Mouse (Mus musculus): ENCODE measurements around the gene Cecr2. TPM values are rescaled to one million over a fixed set of nuclear protein-coding genes. Genes with fewer than 3 reads are reported as not detected.

The Cecr2 gene
- polyA plus RNA-seq, 1 experiment from 2014 or later = 0.13 TPM

DNA sequence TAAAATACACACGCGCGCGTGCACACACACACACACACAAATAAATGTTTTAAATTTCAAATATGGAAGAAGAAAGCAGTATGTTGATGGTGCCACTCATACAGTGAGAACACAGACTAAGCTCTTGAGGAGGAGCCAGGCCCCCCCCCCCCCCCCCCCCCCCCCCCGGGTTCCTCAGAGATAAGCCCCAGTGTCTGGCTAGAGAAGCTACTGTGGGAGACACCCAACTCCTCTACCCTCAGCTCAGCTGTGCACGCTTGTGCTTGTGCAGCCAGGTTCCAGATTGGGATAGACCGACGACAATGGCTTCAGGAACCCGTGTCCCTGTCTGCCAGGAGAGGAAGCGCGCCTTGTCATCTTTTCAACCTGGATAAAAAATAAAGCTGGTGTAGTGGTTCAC is 124.0 kb downstream of the Cecr2 start:
- no peak overlapping the region for H3K4me3 ChIP-seq (ENCODE audit: low read depth, low read length)
- no peaks in the 10 kb centered on the region for H3K4me1 ChIP-seq (replicated peaks; ENCODE audit: control insufficient read depth, insufficient read depth, low read length)
- no peaks in the 10 kb centered on the region for H3K27me3 ChIP-seq (replicated peaks; ENCODE audit: control insufficient read depth, insufficient read depth, low read length)
- H3K9me3 ChIP-seq (ENCODE audit: control insufficient read depth) = no peaks in the 10 kb centered on the region
- no peak overlapping the region for H3K9ac ChIP-seq (ENCODE audit: low read depth, low read length)
- peaks cover 37% of the 10 kb centered on the region for H3K36me3 ChIP-seq (ENCODE audit: control insufficient read depth, insufficient read depth)
- H3K27ac ChIP-seq (ENCODE audit: low read depth, low read length) = no peak overlapping the region
- no peak overlapping the region for H3K4me2 ChIP-seq (replicated peaks; ENCODE audit: low read depth)
- TF ChIP-seq CTCF (IDR thresholded peaks at IDR 0.05; ENCODE audit: low read depth) = no peak
- whole genome bisulfite sequencing = 94% methylated on average over 10 of the region's 11 CpGs
- ATAC-seq = no peak

DNA sequence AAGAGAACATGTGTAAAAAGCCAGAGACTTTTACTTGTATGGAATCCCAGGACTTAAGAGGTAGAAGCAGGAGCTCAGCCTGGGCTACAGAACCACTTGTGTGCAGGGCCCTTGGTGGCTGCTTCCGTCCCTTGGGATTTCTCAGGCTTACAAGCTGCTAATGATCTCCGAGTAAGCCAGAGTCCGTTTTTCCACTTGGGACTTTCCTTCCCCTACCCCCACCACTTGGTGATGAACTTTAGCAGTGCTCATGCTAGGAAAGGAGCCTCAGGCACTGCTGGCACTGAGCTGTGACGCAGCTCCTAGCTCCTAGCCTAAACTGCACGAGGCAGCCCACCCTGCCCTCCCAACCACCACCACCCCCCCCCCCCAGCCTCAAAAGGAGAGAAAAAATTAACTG is 124.5 kb downstream of the Cecr2 start:
- ATAC-seq = no peak
- Histone ChIP-seq H3K9me3 (ENCODE audit: control insufficient read depth) (no peaks in the 10 kb centered on the region), H3K4me3 (ENCODE audit: low read depth, low read length) (no peak overlapping the region), H3K27me3 (replicated peaks; ENCODE audit: control insufficient read depth, insufficient read depth, low read length) (no peaks in the 10 kb centered on the region), H3K4me1 (replicated peaks; ENCODE audit: control insufficient read depth, insufficient read depth, low read length) (no peaks in the 10 kb centered on the region), H3K4me2 (replicated peaks; ENCODE audit: low read depth) (no peak overlapping the region), H3K36me3 (ENCODE audit: control insufficient read depth, insufficient read depth) (peaks cover 42% of the 10 kb centered on the region), H3K27ac (ENCODE audit: low read depth, low read length) (no peak overlapping the region), H3K9ac (ENCODE audit: low read depth, low read length) (no peak overlapping the region)
- TF ChIP-seq CTCF (IDR thresholded peaks at IDR 0.05; ENCODE audit: low read depth) = no peak
- WGBS = 77% methylated on average over 5 of the region's 5 CpGs

- Histone ChIP-seq H3K36me3 (ENCODE audit: control insufficient read depth, insufficient read depth) (peaks cover 65% of the 10 kb centered on the region), H3K9me3 (ENCODE audit: control insufficient read depth) (no peaks in the 10 kb centered on the region), H3K4me3 (ENCODE audit: low read depth, low read length) (no peak overlapping the region), H3K4me2 (replicated peaks; ENCODE audit: low read depth) (no peak overlapping the region), H3K27me3 (replicated peaks; ENCODE audit: control insufficient read depth, insufficient read depth, low read length) (no peaks in the 10 kb centered on the region), H3K27ac (ENCODE audit: low read depth, low read length) (no peak overlapping the region), H3K9ac (ENCODE audit: low read depth, low read length) (no peak overlapping the region), H3K4me1 (replicated peaks; ENCODE audit: control insufficient read depth, insufficient read depth, low read length) (no peaks in the 10 kb centered on the region)
- WGBS = 88% methylated on average over 8 of the region's 8 CpGs
- peak; percentile 41 for TF ChIP-seq CTCF (IDR thresholded peaks at IDR 0.05; ENCODE audit: low read depth)
- no peak for ATAC-seq
Observed at GRCm38 (mm10) chr6:120792947-120793346, 126.8 kb downstream of the Cecr2 start.

- Histone ChIP-seq H3K27ac (ENCODE audit: low read depth, low read length) (no peak overlapping the region), H3K9me3 (ENCODE audit: control insufficient read depth) (no peaks in the 10 kb centered on the region), H3K4me3 (ENCODE audit: low read depth, low read length) (no peak overlapping the region), H3K4me2 (replicated peaks; ENCODE audit: low read depth) (no peak overlapping the region), H3K4me1 (replicated peaks; ENCODE audit: control insufficient read depth, insufficient read depth, low read length) (no peaks in the 10 kb centered on the region), H3K36me3 (ENCODE audit: control insufficient read depth, insufficient read depth) (peaks cover 88% of the 10 kb centered on the region), H3K9ac (ENCODE audit: low read depth, low read length) (no peak overlapping the region), H3K27me3 (replicated peaks; ENCODE audit: control insufficient read depth, insufficient read depth, low read length) (no peaks in the 10 kb centered on the region)
- TF ChIP-seq CTCF (IDR thresholded peaks at IDR 0.05; ENCODE audit: low read depth) = no peak
- no peak for ATAC-seq
- WGBS = 78% methylated on average over 5 of the region's 5 CpGs
Observed at GRCm38 (mm10) chr6:120795422-120796086, 129.4 kb downstream of the Cecr2 start.

GRCm38 (mm10) chr6:120796111-120796510 is 129.9 kb downstream of the Cecr2 start:
- no peaks in the 10 kb centered on the region for H3K9me3 ChIP-seq (ENCODE audit: control insufficient read depth)
- no peaks in the 10 kb centered on the region for H3K4me1 ChIP-seq (replicated peaks; ENCODE audit: control insufficient read depth, insufficient read depth, low read length)
- H3K27me3 ChIP-seq (replicated peaks; ENCODE audit: control insufficient read depth, insufficient read depth, low read length) = no peaks in the 10 kb centered on the region
- no peak for ATAC-seq
- no peak for TF ChIP-seq CTCF (IDR thresholded peaks at IDR 0.05; ENCODE audit: low read depth)
- H3K36me3 ChIP-seq (ENCODE audit: control insufficient read depth, insufficient read depth) = peaks cover 93% of the 10 kb centered on the region
- 89% methylated on average over 2 of the region's 2 CpGs for WGBS
- H3K27ac ChIP-seq (ENCODE audit: low read depth, low read length) = no peak overlapping the region
- H3K9ac ChIP-seq (ENCODE audit: low read depth, low read length) = no peak overlapping the region
- no peak overlapping the region for H3K4me2 ChIP-seq (replicated peaks; ENCODE audit: low read depth)
- no peak overlapping the region for H3K4me3 ChIP-seq (ENCODE audit: low read depth, low read length)

DNA sequence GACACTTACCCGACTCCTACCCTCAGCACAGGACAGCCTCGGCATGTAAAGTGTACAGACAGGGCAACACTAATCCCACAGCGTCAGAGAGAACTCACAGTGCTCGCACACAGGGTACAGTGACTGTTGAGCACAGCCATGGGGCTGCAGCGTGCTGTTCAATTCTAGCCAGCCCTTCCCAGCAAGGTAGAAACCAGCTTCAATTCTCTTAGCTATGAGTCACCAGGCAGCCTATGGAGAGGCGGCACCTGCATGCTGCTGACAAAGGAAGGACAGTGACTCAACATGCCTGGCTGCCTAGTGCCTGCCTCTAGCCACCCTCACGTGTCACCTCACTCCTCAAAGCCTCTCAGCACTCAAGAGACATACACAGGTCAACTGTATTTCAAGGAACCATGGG is 131.8 kb downstream of the Cecr2 start:
- no peak overlapping the region for H3K4me2 ChIP-seq (replicated peaks; ENCODE audit: low read depth)
- TF ChIP-seq CTCF (IDR thresholded peaks at IDR 0.05; ENCODE audit: low read depth) = no peak
- 0 out of 2 replicates have a peak, but pooled peaks have one; percentile 28 for ATAC-seq
- H3K4me3 ChIP-seq (ENCODE audit: low read depth, low read length) = no peak overlapping the region
- peaks cover 99% of the 10 kb centered on the region for H3K36me3 ChIP-seq (ENCODE audit: control insufficient read depth, insufficient read depth)
- WGBS = 79% methylated on average over 7 of the region's 7 CpGs
- H3K9ac ChIP-seq (ENCODE audit: low read depth, low read length) = no peak overlapping the region
- no peaks in the 10 kb centered on the region for H3K27me3 ChIP-seq (replicated peaks; ENCODE audit: control insufficient read depth, insufficient read depth, low read length)
- no peak overlapping the region for H3K27ac ChIP-seq (ENCODE audit: low read depth, low read length)
- no peaks in the 10 kb centered on the region for H3K4me1 ChIP-seq (replicated peaks; ENCODE audit: control insufficient read depth, insufficient read depth, low read length)
- H3K9me3 ChIP-seq (ENCODE audit: control insufficient read depth) = no peaks in the 10 kb centered on the region
